Mouse (Mus musculus) CH12.LX (cell line): ENCODE measurements around the gene Tbx10. TPM values are rescaled to one million over a fixed set of nuclear protein-coding genes. Genes with fewer than 3 reads are reported as not detected.

ENCODE experiments used
- DNase-seq: peaks from one replicate; pipeline ENCODE4 v3.0.0-alpha.2; 2013; ENCODE audit errors: extremely low read depth
- H3K27ac ChIP-seq: 2 replicates; pipeline ENCODE4 v1.5.1; 2012; ENCODE audit warnings: low read depth, mild to moderate bottlenecking, control low read depth, moderate library complexity; ENCODE audit not compliant: insufficient read depth
- H3K27me3 ChIP-seq: replicated peaks from 2 replicates; pipeline ENCODE3; 2012; ENCODE audit warnings: inconsistent platforms
- H3K36me3 ChIP-seq, 2 experiments: replicated peaks in 1 of 2; 2 replicates each; pipeline versions ENCODE3 to v1.6.1; 2012; ENCODE audit warnings: inconsistent platforms in 1 of 2, low read length in 1 of 2, mild to moderate bottlenecking in 1 of 2, mixed read lengths in 1 of 2, moderate library complexity in 1 of 2; ENCODE audit not compliant: control insufficient read depth in 1 of 2, insufficient read depth in 1 of 2
- H3K4me1 ChIP-seq, 2 experiments: 2 replicates each; pipeline ENCODE4 v1.6.1; 2012; ENCODE audit warnings: inconsistent platforms in 1 of 2, moderate library complexity in 1 of 2; ENCODE audit not compliant: insufficient read depth in 2 of 2, control insufficient read depth in 1 of 2
- H3K4me2 ChIP-seq: 2 replicates; pipeline ENCODE4 v1.6.1; 2012; ENCODE audit warnings: low read depth, mild to moderate bottlenecking, control low read depth; ENCODE audit not compliant: poor library complexity, insufficient read depth, severe bottlenecking
- H3K4me3 ChIP-seq, 3 experiments: fragments of 150-350 bp in 1 of 3; sonication (generic) in 1 of 3; replicated peaks in 1 of 3; 2 replicates each; pipeline versions ENCODE3 to v1.5.1; 2011 to 2012; ENCODE audit warnings: low read depth in 2 of 3, low read length in 2 of 3, mild to moderate bottlenecking in 2 of 3, moderate library complexity in 2 of 3, control low read depth in 1 of 3, improper control_type of control experiment in 1 of 3, inconsistent platforms in 1 of 3, mixed read lengths in 1 of 3; ENCODE audit not compliant: poor library complexity in 1 of 3
- H3K79me2 ChIP-seq: replicated peaks from 2 replicates; pipeline ENCODE4 v1.6.1; 2012; ENCODE audit warnings: mild to moderate bottlenecking, moderate library complexity; ENCODE audit not compliant: control insufficient read depth, poor library complexity, insufficient read depth, severe bottlenecking; ENCODE audit errors: extremely low read depth
- H3K9ac ChIP-seq: 2 replicates; pipeline ENCODE4 v1.6.1; 2012; ENCODE audit warnings: low read depth, mild to moderate bottlenecking, control low read depth, moderate library complexity; ENCODE audit not compliant: insufficient read depth
- H3K9me3 ChIP-seq: replicated peaks from 2 replicates; pipeline ENCODE3; 2012; ENCODE audit warnings: low read length, inconsistent platforms, mixed read lengths
- CHD1 ChIP-seq: IDR thresholded peaks from 2 replicates; pipeline ENCODE4 v1.6.1; 2012; ENCODE audit warnings: low read depth, low read length, improper control_type of control experiment, inconsistent platforms
- CHD2 ChIP-seq: IDR thresholded peaks from 2 replicates; pipeline ENCODE4 v1.6.1; 2011; ENCODE audit warnings: low read length, improper control_type of control experiment
- CTCF ChIP-seq, 2 experiments: IDR thresholded peaks in 1 of 2; conservative IDR thresholded peaks in 1 of 2; 2 replicates each; pipeline ENCODE4 v1.5.1; 2011 to 2012; ENCODE audit warnings: low read depth in 2 of 2, low read length in 2 of 2, improper control_type of control experiment in 1 of 2, inconsistent platforms in 1 of 2, mild to moderate bottlenecking in 1 of 2, moderate library complexity in 1 of 2
- E2F4 ChIP-seq: IDR thresholded peaks from 2 replicates; pipeline ENCODE4 v1.6.1; 2011; ENCODE audit warnings: low read depth, low read length, improper control_type of control experiment; ENCODE audit not compliant: insufficient replicate concordance
- ELF1 ChIP-seq: IDR thresholded peaks from 2 replicates; pipeline ENCODE4 v1.6.1; 2014; ENCODE audit warnings: low read depth, mild to moderate bottlenecking, inconsistent platforms, low read length, improper control_type of control experiment
- EP300 ChIP-seq: IDR thresholded peaks from 2 replicates; pipeline ENCODE4 v1.6.1; 2011; ENCODE audit warnings: low read length, improper control_type of control experiment
- IRF4 ChIP-seq: IDR thresholded peaks from 2 replicates; pipeline ENCODE4 v1.6.1; 2014; ENCODE audit warnings: low read depth, mild to moderate bottlenecking, inconsistent platforms, low read length, improper control_type of control experiment
- JUND ChIP-seq: conservative IDR thresholded peaks from 2 replicates; pipeline ENCODE4 v1.6.1; 2011; ENCODE audit warnings: low read depth, low read length, improper control_type of control experiment
- KAT2A ChIP-seq: IDR thresholded peaks from 2 replicates; pipeline ENCODE4 v1.6.1; 2012; ENCODE audit warnings: low read length, improper control_type of control experiment, inconsistent platforms; ENCODE audit not compliant: insufficient replicate concordance
- MEF2A ChIP-seq: IDR thresholded peaks from 2 replicates; pipeline ENCODE4 v1.6.1; 2014; ENCODE audit warnings: low read depth, mild to moderate bottlenecking, inconsistent platforms, low read length, improper control_type of control experiment, borderline replicate concordance
- MXI1 ChIP-seq: IDR thresholded peaks from 2 replicates; pipeline ENCODE4 v1.6.1; 2011; ENCODE audit warnings: mild to moderate bottlenecking, low read depth, low read length, improper control_type of control experiment
- MYC ChIP-seq: IDR thresholded peaks from 2 replicates; pipeline ENCODE4 v1.6.1; 2011; ENCODE audit warnings: low read depth, mild to moderate bottlenecking, improper control_type of control experiment, low read length
- RAD21 ChIP-seq: IDR thresholded peaks from 2 replicates; pipeline ENCODE4 v1.6.1; 2011; ENCODE audit warnings: low read depth, mild to moderate bottlenecking, low read length, improper control_type of control experiment, moderate library complexity
- SIN3A ChIP-seq: IDR thresholded peaks from 2 replicates; pipeline ENCODE4 v1.6.1; 2012; ENCODE audit warnings: low read length, improper control_type of control experiment, inconsistent platforms
- SMC3 ChIP-seq: IDR thresholded peaks from 2 replicates; pipeline ENCODE4 v1.6.1; 2011; ENCODE audit warnings: low read depth, low read length, improper control_type of control experiment
- TBP ChIP-seq: conservative IDR thresholded peaks from 2 replicates; pipeline ENCODE4 v1.6.1; 2011; ENCODE audit warnings: low read depth, low read length, improper control_type of control experiment
- UBTF ChIP-seq: IDR thresholded peaks from 2 replicates; pipeline ENCODE4 v1.6.1; 2012; ENCODE audit warnings: low read depth, mild to moderate bottlenecking, inconsistent platforms, low read length, improper control_type of control experiment, moderate library complexity
- USF1 ChIP-seq: IDR thresholded peaks from 2 replicates; pipeline ENCODE4 v1.6.1; 2014; ENCODE audit warnings: low read depth, mild to moderate bottlenecking, inconsistent platforms, low read length, improper control_type of control experiment
- USF2 ChIP-seq: conservative IDR thresholded peaks from 2 replicates; pipeline ENCODE4 v1.6.1; 2011; ENCODE audit warnings: low read depth, low read length, improper control_type of control experiment
- ZC3H11A ChIP-seq: IDR thresholded peaks from 2 replicates; pipeline ENCODE4 v1.6.1; 2012; ENCODE audit warnings: low read depth, mild to moderate bottlenecking, inconsistent platforms, low read length, improper control_type of control experiment
- dilution Hi-C: fragments of 300-500 bp; cut with MboI; formaldehyde crosslinking; loops from 2 replicates; pipeline ENCODE4 v1.14.3; 2020; ENCODE audit warnings: low sequenced_read_pairs; ENCODE audit not compliant: extremely low pct_unique_long_range_greater_than_20kb, extremely low pct_ligation_motif_present
- in situ Hi-C: fragments of 300-500 bp; cut with MboI; formaldehyde crosslinking; loops from 3 replicates; pipeline ENCODE4 v1.14.3; 2019; ENCODE audit warnings: low sequenced_read_pairs, low pct_ligation_motif_present, low pct_unique_long_range_greater_than_20kb, mixed read lengths
- polyA plus RNA-seq: library from polyadenylated mRNA; unstranded; fragments of >175 nt; gene quantifications from 2 replicates; pipeline ENCODE4 v1.2.1, GENCODE M21; 2012; ENCODE audit warnings: low read depth; ENCODE audit not compliant: insufficient read length
- total RNA-seq, 2 experiments: library from RNA; depleted of rRNA; stranded (reverse); fragments of 300-350 nt in 1 of 2; fragments of >200 nt in 1 of 2; gene quantifications; 2 replicates each; pipeline ENCODE4 v1.2.3; 2012 to 2014

Gene Tbx10
- total and polyA plus RNA-seq, 3 experiments, result not detected

DNA sequence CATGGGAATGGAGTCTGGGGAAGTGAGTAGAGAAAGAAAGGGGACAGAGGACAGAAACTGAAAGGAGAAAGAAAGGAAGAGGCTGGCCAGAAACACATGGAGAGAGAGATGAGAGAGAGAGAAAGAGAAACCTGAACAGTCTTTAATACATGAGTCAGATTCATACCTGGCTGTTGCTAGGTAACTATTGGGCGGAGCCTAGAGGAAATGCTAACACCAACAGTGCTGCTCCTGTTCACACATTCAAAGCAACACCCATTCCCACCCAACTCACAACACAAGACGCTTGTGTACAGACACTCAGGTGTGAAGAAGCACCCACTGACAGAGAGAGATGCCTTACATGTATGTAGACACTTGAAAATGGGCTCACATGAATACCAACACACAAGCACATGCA is 16.7 kb upstream of the Tbx10 start:
- peaks cover 4% of the 10 kb centered on the region for H3K27me3 ChIP-seq
- H3K27ac ChIP-seq, result no peak overlapping the region
- dilution Hi-C loops, result no loop called here
- in situ Hi-C loops, result no loop called here
- TF ChIP-seq EP300 (no peak), TBP (no peak), SMC3 (no peak), CTCF (conservative IDR thresholded peaks at IDR 0.05 in 1 of 2, IDR thresholded peaks at IDR 0.05 in 1 of 2; ENCODE audit: low read depth in 2 of 2, low read length in 2 of 2) (no peak)
- DNase-seq, result peak; percentile 31
- H3K36me3 ChIP-seq, result no peaks in the 10 kb centered on the region
- no peaks in the 10 kb centered on the region for H3K9me3 ChIP-seq
- H3K4me1 ChIP-seq, result peaks cover 9 to 32% of the 10 kb centered on the region in 2 experiments
- no peak overlapping the region for H3K9ac ChIP-seq
- no peak overlapping the region for H3K4me3 ChIP-seq
- no peaks in the 10 kb centered on the region for H3K79me2 ChIP-seq
- H3K4me2 ChIP-seq, result no peak overlapping the region

DNA sequence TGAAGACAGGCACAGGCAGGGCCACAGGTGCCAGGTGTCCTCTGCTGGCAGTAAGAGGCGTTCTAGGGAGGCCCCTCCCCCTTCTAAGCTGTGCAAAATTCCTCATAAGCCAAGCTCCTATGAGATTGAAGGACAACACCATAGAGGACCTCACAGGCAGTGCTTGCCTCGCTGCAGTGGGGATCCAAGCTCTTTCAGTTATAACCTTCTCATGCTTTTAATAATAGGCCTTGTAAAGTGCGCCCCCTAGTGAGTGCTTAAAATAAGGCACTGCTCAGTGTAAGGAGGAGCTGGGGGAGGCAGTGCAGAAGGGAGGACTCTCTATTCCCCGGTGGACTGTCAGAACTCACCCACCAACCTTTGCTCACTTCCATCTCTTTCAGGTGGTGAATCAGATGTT is 12.2 kb upstream of the Tbx10 start:
- H3K36me3 ChIP-seq, result no peaks in the 10 kb centered on the region
- no peak overlapping the region for H3K4me2 ChIP-seq
- no peak overlapping the region for H3K27ac ChIP-seq
- H3K9ac ChIP-seq, result no peak overlapping the region
- dilution Hi-C loops, result no loop called here
- no peak overlapping the region for H3K4me3 ChIP-seq
- in situ Hi-C loops, result no loop called here
- TF ChIP-seq RAD21 (peak; percentile 93), ZC3H11A (peak; percentile 79), MXI1 (no peak), CTCF (conservative IDR thresholded peaks at IDR 0.05 in 1 of 2, IDR thresholded peaks at IDR 0.05 in 1 of 2; ENCODE audit: low read depth in 2 of 2, low read length in 2 of 2) (peak; percentile 86 to 96), SMC3 (peak; percentile 95)
- TF ChIP-seq, all 38 proteins: peak for 4
- H3K79me2 ChIP-seq, result no peaks in the 10 kb centered on the region
- H3K4me1 ChIP-seq, result peaks cover 6 to 21% of the 10 kb centered on the region in 2 experiments
- DNase-seq, result peak; percentile 89
- H3K9me3 ChIP-seq, result no peaks in the 10 kb centered on the region
- peaks cover 31% of the 10 kb centered on the region for H3K27me3 ChIP-seq

DNA sequence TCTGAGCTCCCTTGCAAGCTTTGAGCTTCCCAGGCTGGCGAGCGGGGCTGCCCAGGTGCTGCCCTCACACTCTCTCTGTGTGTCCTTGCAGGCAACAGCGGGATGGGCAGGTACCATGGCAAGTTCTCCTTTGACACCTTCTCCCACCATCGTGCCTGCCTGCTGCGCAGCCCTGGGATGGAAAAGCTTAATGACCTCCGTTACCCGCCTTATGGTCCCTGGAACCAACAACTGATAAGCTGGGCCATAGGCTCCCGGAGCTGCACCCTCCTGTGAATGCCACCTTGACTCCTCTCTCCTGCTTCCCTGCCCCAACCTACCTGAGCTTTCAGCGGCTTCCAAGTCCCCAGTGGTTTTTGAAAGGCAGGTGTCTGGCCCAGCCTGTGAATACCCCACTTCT is 11.6 kb upstream of the Tbx10 start:
- in situ Hi-C loops, result no loop called here
- dilution Hi-C loops, result no loop called here
- TF ChIP-seq EP300 (no peak), MYC (no peak), ZC3H11A (no peak), ELF1 (no peak), SIN3A (no peak), MEF2A (no peak), JUND (no peak), UBTF (no peak), IRF4 (no peak), USF2 (no peak), CHD1 (no peak), KAT2A (no peak), USF1 (no peak), CHD2 (no peak), E2F4 (no peak)

More for the DNA sequence above, 11.6 kb upstream of the Tbx10 start:
- H3K27ac ChIP-seq, result no peak overlapping the region
- no peaks in the 10 kb centered on the region for H3K36me3 ChIP-seq
- H3K9me3 ChIP-seq, result no peaks in the 10 kb centered on the region
- H3K79me2 ChIP-seq, result no peaks in the 10 kb centered on the region
- H3K4me2 ChIP-seq, result no peak overlapping the region
- DNase-seq, result no peak
- peaks cover 31% of the 10 kb centered on the region for H3K27me3 ChIP-seq
- no peak overlapping the region for H3K4me3 ChIP-seq
- H3K9ac ChIP-seq, result no peak overlapping the region
- H3K4me1 ChIP-seq, result peaks cover 2 to 18% of the 10 kb centered on the region in 2 experiments; a peak in 3 of 4 replicates
